Mouse (Mus musculus): ENCODE data around the gene 4930430F08Rik. TPM values are rescaled to one million over a fixed set of nuclear protein-coding genes. Genes with fewer than 3 reads are reported as not detected.

4930430F08Rik gene
- 3.3 to 8.0 TPM (median 4.8 TPM) in 4 replicates for total RNA-seq (2023; ENCODE audit: inconsistent age)

DNA sequence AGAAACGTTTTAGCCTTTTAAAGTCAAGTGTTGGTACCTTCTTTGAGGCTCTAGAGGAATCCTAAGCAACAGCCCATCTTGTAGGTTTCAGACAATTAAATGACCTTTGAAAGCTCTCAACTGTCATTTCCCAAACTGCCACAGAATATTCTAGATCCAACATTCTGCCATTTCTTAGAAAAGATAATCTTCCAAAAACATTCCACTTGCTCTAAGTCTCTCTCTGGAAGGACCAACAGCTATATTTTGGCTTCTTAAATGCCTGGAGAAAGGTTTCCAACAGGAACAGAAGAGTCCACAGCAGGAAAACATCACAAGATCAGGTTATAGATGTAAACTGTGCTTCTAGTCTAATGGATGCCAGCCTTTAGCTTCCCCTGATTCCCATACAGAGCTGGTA, at the start of gene 4930430F08Rik, which contains the start of gene 1700017N19Rik:
4930430F08Rik (minus strand) TSS at position 101 of the 400 bp plus-strand sequence.
1700017N19Rik (plus strand) TSS at position 162 of the 400 bp plus-strand sequence.

Other genes starting within 250 kb of the 4930430F08Rik start
- gene Gm4302, start 249.6 kb downstream of the 4930430F08Rik start, total RNA-seq (2023; ENCODE audit: inconsistent age): not detected in 4 replicates
- not detected in 4 replicates for gene Gm4303, start 244.5 kb downstream of the 4930430F08Rik start, total RNA-seq (2023; ENCODE audit: inconsistent age)
- gene Gm4305, start 239.3 kb downstream of the 4930430F08Rik start, total RNA-seq (2023; ENCODE audit: inconsistent age): not detected in 4 replicates
- gene Gm4307, start 229.1 kb downstream of the 4930430F08Rik start, total RNA-seq (2023; ENCODE audit: inconsistent age): not detected in 4 replicates
- gene Gm4312, start 207.9 kb downstream of the 4930430F08Rik start, total RNA-seq (2023; ENCODE audit: inconsistent age): not detected in 4 replicates
- 1.4 to 2.5 TPM (median 1.7 TPM) in 4 replicates for gene Tmtc3, start 103.1 kb downstream of the 4930430F08Rik start, total RNA-seq (2023; ENCODE audit: inconsistent age)
- 2.9 to 4.9 TPM (median 3.2 TPM) in 4 replicates for gene Cep290, start 102.9 kb downstream of the 4930430F08Rik start, total RNA-seq (2023; ENCODE audit: inconsistent age)
- gene 1700017N19Rik, start 61 bp upstream of the 4930430F08Rik start, total RNA-seq (2023; ENCODE audit: inconsistent age): not detected in 4 replicates

Data from B cell, adult (primary cell).